Mouse (Mus musculus): ENCODE measurements around the gene Lamc2.
A peak's percentile ranks its signal among the peaks of the same experiment; 100 is the strongest.

GRCm38 (mm10) chr1:153101327-153101880 is 84.8 kb downstream of the Lamc2 start:
- TF ChIP-seq CTCF (IDR thresholded peaks at IDR 0.05; ENCODE audit: control insufficient read depth, insufficient read depth, insufficient replicate concordance, low read depth, low read length) (peak; percentile 41; the same call in 1 of the 2 replicates), POLR2A (IDR thresholded peaks at IDR 0.05; ENCODE audit: control insufficient read depth, low read depth, low read length) (no peak)
